Mouse (Mus musculus) MEL-GATA-1-ER (cell line): ENCODE results near the gene Taf1.
A peak's percentile ranks its signal among the peaks of the same experiment; 100 is the strongest.

ENCODE experiments used
- DNase-seq: peaks from one replicate; pipeline ENCODE4 v3.0.0-alpha.2; 2012; ENCODE audit warnings: low read depth; ENCODE audit errors: extremely low read depth

Gene Taf1

GRCm38 (mm10) chrX:101532347-101533221, at the start of gene Taf1:
Gene Taf1 (plus strand): TSS chrX:101532734.
- peak; percentile 100 for DNase-seq

GRCm38 (mm10) chrX:101486487-101487152, 45.9 kb upstream of the Taf1 start:
- DNase-seq = peak; percentile 36

GRCm38 (mm10) chrX:101504636-101505035, 27.9 kb upstream of the Taf1 start:
- peak; percentile 39 for DNase-seq

GRCm38 (mm10) chrX:101515710-101516109, 16.8 kb upstream of the Taf1 start:
- no peak for DNase-seq

- no peak for DNase-seq
Observed at GRCm38 (mm10) chrX:101518006-101518405, 14.5 kb upstream of the Taf1 start.

GRCm38 (mm10) chrX:101522027-101522426, 10.5 kb upstream of the Taf1 start:
- no peak for DNase-seq

GRCm38 (mm10) chrX:101527356-101527755, 5.2 kb upstream of the Taf1 start:
- DNase-seq = no peak

- no peak for DNase-seq
Observed at GRCm38 (mm10) chrX:101585455-101585854, 52.9 kb downstream of the Taf1 start.

GRCm38 (mm10) chrX:101616183-101616582, 83.6 kb downstream of the Taf1 start:
- no peak for DNase-seq

- peak; percentile 52 for DNase-seq
Observed at GRCm38 (mm10) chrX:101617889-101618288, 85.4 kb downstream of the Taf1 start.

GRCm38 (mm10) chrX:101620317-101620716, 87.8 kb downstream of the Taf1 start:
- DNase-seq = no peak

GRCm38 (mm10) chrX:101622539-101622938, 90.0 kb downstream of the Taf1 start:
- no peak for DNase-seq

- no peak for DNase-seq
Observed at GRCm38 (mm10) chrX:101636821-101637525, 104.4 kb downstream of the Taf1 start.

- DNase-seq = peak; percentile 25
Observed at GRCm38 (mm10) chrX:101638856-101639255, 106.3 kb downstream of the Taf1 start.

- no peak for DNase-seq
Observed at GRCm38 (mm10) chrX:101639306-101639705, 106.8 kb downstream of the Taf1 start.

- DNase-seq = peak; percentile 99
Observed at GRCm38 (mm10) chrX:101639741-101640166, 107.2 kb downstream of the Taf1 start, which contains the start of gene Ogt. Gene Ogt (plus strand): TSS chrX:101640060.

- DNase-seq = peak; percentile 49
Observed at GRCm38 (mm10) chrX:101640194-101641160, 107.9 kb downstream of the Taf1 start.

- DNase-seq = no peak
Observed at GRCm38 (mm10) chrX:101641161-101641530, 108.6 kb downstream of the Taf1 start.

GRCm38 (mm10) chrX:101642091-101642490, 109.6 kb downstream of the Taf1 start:
- DNase-seq = peak; percentile 27

- DNase-seq = no peak
Observed at GRCm38 (mm10) chrX:101645286-101645685, 112.8 kb downstream of the Taf1 start.

GRCm38 (mm10) chrX:101646621-101647020, 114.1 kb downstream of the Taf1 start:
- no peak for DNase-seq
